Mouse (Mus musculus) layer of hippocampus, adult 8-10 months (tissue): ENCODE measurements at regions not wholly inside any gene's neighbourhood (a gene's known extent, or its start where the extent isn't known, plus 50 kb on each side); places are given as distances from the start of the nearest gene placed in this dataset.

Experiments used
- microRNA-seq, 2 experiments: library from miRNA; unstranded; fragments of <30 nt; microRNA quantifications; one replicate each; pipeline ENCODE4 v1.2.0; 2022

Small RNA genes in the stretch of these regions (microRNA-seq; reads per million reads assigned to microRNA genes)
- 0 reads per million in 2 experiments for gene Gm22234
- 0 reads per million in 2 experiments for gene Gm25297
